Mouse (Mus musculus) myocyte (in vitro differentiated cells): Measurements from ENCODE around the gene Klf3. TPM values are rescaled to one million over a fixed set of nuclear protein-coding genes. Genes with fewer than 3 reads are reported as not detected.

Source experiments
- H3K27me3 ChIP-seq: one replicate; pipeline ENCODE4 v1.6.1; 2011; ENCODE audit not compliant: control insufficient read depth, insufficient read depth, insufficient read length
- H3K36me3 ChIP-seq: one replicate; pipeline ENCODE4 v1.6.1; 2011; ENCODE audit not compliant: control insufficient read depth, insufficient read depth
- H3K4me2 ChIP-seq: one replicate; pipeline ENCODE4 v1.6.1; 2011; ENCODE audit warnings: low read depth, control low read depth
- H3K4me3 ChIP-seq: one replicate; pipeline ENCODE4 v1.5.1; 2011; ENCODE audit warnings: mild to moderate bottlenecking, control low read depth, moderate library complexity
- H3K79me2 ChIP-seq: one replicate; pipeline ENCODE4 v1.6.1; 2011; ENCODE audit not compliant: control insufficient read depth, insufficient read depth
- H3ac ChIP-seq: one replicate; pipeline ENCODE4 v1.6.1; 2011; ENCODE audit not compliant: control insufficient read depth, insufficient read length
- CEBPB ChIP-seq: IDR thresholded peaks from 2 replicates; pipeline ENCODE4 v1.6.1; 2011; ENCODE audit warnings: mild to moderate bottlenecking, moderate library complexity; ENCODE audit not compliant: poor library complexity, insufficient read depth, severe bottlenecking
- E2F4 ChIP-seq: IDR thresholded peaks from one replicate; pipeline ENCODE4 v1.6.1; 2011; ENCODE audit warnings: mild to moderate bottlenecking, control low read depth, moderate library complexity; ENCODE audit not compliant: insufficient read depth
- MAX ChIP-seq: IDR thresholded peaks from one replicate; pipeline ENCODE4 v1.6.1; 2011; ENCODE audit warnings: low read depth, mild to moderate bottlenecking, control low read depth
- MYOD1 ChIP-seq, 3 experiments: IDR thresholded peaks; one replicate each; pipeline ENCODE4 v1.6.1; 2011; ENCODE audit warnings: control low read depth in 2 of 3, low read depth in 2 of 3, mild to moderate bottlenecking in 2 of 3, moderate library complexity in 1 of 3; ENCODE audit not compliant: insufficient read length in 2 of 3, control insufficient read depth in 1 of 3
- MYOG ChIP-seq, 3 experiments: IDR thresholded peaks; one replicate each; pipeline ENCODE4 v1.6.1; 2011; ENCODE audit warnings: control low read depth in 2 of 3, low read depth in 2 of 3, mild to moderate bottlenecking in 2 of 3; ENCODE audit not compliant: insufficient read length in 2 of 3, control insufficient read depth in 1 of 3, insufficient read depth in 1 of 3
- POLR2A ChIP-seq: IDR thresholded peaks from one replicate; pipeline ENCODE4 v1.6.1; 2011; ENCODE audit warnings: low read depth, mild to moderate bottlenecking, control low read depth, moderate library complexity; ENCODE audit not compliant: insufficient read length
- POLR2AphosphoS2 ChIP-seq: IDR thresholded peaks from one replicate; pipeline ENCODE4 v1.6.1; 2011; ENCODE audit warnings: low read depth, control low read depth; ENCODE audit not compliant: insufficient read length
- REST ChIP-seq: IDR thresholded peaks from one replicate; pipeline ENCODE4 v1.6.1; 2011; ENCODE audit warnings: mild to moderate bottlenecking, control low read depth, moderate library complexity; ENCODE audit not compliant: insufficient read depth, insufficient read length
- SRF ChIP-seq: IDR thresholded peaks from one replicate; pipeline ENCODE4 v1.6.1; 2011; ENCODE audit warnings: low read depth; ENCODE audit not compliant: control insufficient read depth, insufficient read length
- TCF12 ChIP-seq: IDR thresholded peaks from one replicate; pipeline ENCODE4 v1.6.1; 2011; ENCODE audit warnings: mild to moderate bottlenecking, control low read depth; ENCODE audit not compliant: poor library complexity, insufficient read depth, severe bottlenecking
- TCF3 ChIP-seq: IDR thresholded peaks from one replicate; pipeline ENCODE4 v1.6.1; 2011; ENCODE audit warnings: low read depth, control low read depth; ENCODE audit not compliant: insufficient read length
- USF1 ChIP-seq: IDR thresholded peaks from one replicate; pipeline ENCODE4 v1.6.1; 2011; ENCODE audit warnings: low read depth, mild to moderate bottlenecking, control low read depth, moderate library complexity
- polyA plus RNA-seq: library from polyadenylated mRNA; unstranded; fragments of >200 nt; fragmentation: generic; extraction: Trizol; gene quantifications from one replicate; pipeline ENCODE4 v1.2.1, GENCODE M21; 2012; ENCODE audit warnings: missing spikeins

Gene Klf3
- polyA plus RNA-seq = 27.4 TPM

GRCm38 (mm10) chr5:64802795-64803719 is at the start of gene Klf3:
Gene Klf3 (plus strand): TSS chr5:64803388.
- H3K79me2 ChIP-seq = peaks cover 45% of the 10 kb centered on the region
- TF ChIP-seq CEBPB (no peak), TCF3 (peak; percentile 3), MYOG (IDR thresholded peaks at IDR 0.05; ENCODE audit: control insufficient read depth in 1 of 3, insufficient read depth in 1 of 3, insufficient read length in 2 of 3, low read depth in 2 of 3) (peak in 1 of 3 experiments; percentile 39), MAX (no peak), POLR2AphosphoS2 (peak; percentile 96), E2F4 (no peak), MYOD1 (IDR thresholded peaks at IDR 0.05; ENCODE audit: control insufficient read depth in 1 of 3, insufficient read length in 2 of 3, low read depth in 2 of 3) (no peak), TCF12 (no peak), REST (peak; percentile 2), SRF (no peak), USF1 (peak; percentile 77), POLR2A (peak; percentile 94)

DNA sequence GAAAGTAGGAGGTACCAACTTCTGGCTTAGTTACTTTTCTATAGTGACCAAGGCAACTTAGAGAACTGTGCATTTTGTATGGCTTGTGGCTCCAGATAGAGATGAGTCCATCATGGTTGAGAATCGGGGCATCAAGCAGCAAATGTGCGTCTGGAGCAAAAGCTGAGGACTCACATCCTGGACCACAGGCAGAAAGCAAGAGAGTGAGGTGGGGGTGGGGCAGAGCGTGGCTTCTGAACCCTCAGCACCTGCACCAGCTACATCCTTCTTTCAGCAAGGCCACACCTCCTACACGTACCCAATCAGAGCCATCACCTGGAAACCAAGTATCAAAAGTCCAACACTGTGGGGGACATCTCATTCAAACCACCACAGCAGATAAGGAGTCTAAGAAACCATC is 40.9 kb upstream of the Klf3 start:
- no peak overlapping the region for H3K4me2 ChIP-seq
- H3K79me2 ChIP-seq = no peaks in the 10 kb centered on the region
- no peak overlapping the region for H3K4me3 ChIP-seq
- H3ac ChIP-seq = no peak overlapping the region
- TF ChIP-seq E2F4 = no peak
- TF ChIP-seq REST = no peak
- TF ChIP-seq SRF = no peak
- TF ChIP-seq MYOD1 (IDR thresholded peaks at IDR 0.05; ENCODE audit: control insufficient read depth in 1 of 3, insufficient read length in 2 of 3, low read depth in 2 of 3) = no peak
- no peak for TF ChIP-seq POLR2A
- no peak for TF ChIP-seq MYOG (IDR thresholded peaks at IDR 0.05; ENCODE audit: control insufficient read depth in 1 of 3, insufficient read depth in 1 of 3, insufficient read length in 2 of 3, low read depth in 2 of 3)
- TF ChIP-seq USF1 = no peak
- TF ChIP-seq POLR2AphosphoS2 = no peak
- no peak for TF ChIP-seq TCF12
- no peak for TF ChIP-seq TCF3
- TF ChIP-seq CEBPB = no peak
- TF ChIP-seq MAX = no peak
- H3K27me3 ChIP-seq = no peaks in the 10 kb centered on the region
- no peaks in the 10 kb centered on the region for H3K36me3 ChIP-seq

More at GRCm38 (mm10) chr5:64802795-64803719, at the start of gene Klf3:
- peak within 1 kb of the TSS; percentile 63 for H3K4me3 ChIP-seq
- peak within 1 kb of the TSS; percentile 91 for H3K4me2 ChIP-seq
- no peaks in the 10 kb centered on the region for H3K27me3 ChIP-seq
- no peaks in the 10 kb centered on the region for H3K36me3 ChIP-seq
- peak within 1 kb of the TSS; percentile 98 for H3ac ChIP-seq

DNA sequence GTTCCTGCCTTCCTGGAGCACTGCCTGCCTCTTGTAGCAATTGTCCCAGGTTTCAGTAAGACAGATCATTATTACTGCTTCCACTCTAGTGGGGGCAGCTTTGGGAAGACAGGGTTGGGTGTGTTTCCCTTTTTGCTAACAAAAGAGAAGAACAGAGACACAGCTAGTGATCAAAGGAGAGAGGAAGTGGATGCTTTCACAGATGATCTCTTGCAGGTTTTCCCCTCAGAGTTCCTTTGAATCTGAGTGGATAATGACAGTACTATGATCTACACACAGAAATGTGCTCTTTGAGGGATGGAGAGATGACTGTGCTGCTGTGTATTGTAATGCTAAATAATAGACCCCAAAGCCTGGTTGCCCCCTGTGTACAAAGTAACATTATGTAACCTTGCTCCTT is 38.7 kb upstream of the Klf3 start:
- no peaks in the 10 kb centered on the region for H3K27me3 ChIP-seq
- H3K36me3 ChIP-seq = no peaks in the 10 kb centered on the region
- H3K4me3 ChIP-seq = no peak overlapping the region
- H3K4me2 ChIP-seq = no peak overlapping the region
- H3ac ChIP-seq = no peak overlapping the region
- no peaks in the 10 kb centered on the region for H3K79me2 ChIP-seq
- TF ChIP-seq MYOG (IDR thresholded peaks at IDR 0.05; ENCODE audit: control insufficient read depth in 1 of 3, insufficient read depth in 1 of 3, insufficient read length in 2 of 3, low read depth in 2 of 3) (no peak), MYOD1 (IDR thresholded peaks at IDR 0.05; ENCODE audit: control insufficient read depth in 1 of 3, insufficient read length in 2 of 3, low read depth in 2 of 3) (no peak), CEBPB (no peak), TCF3 (no peak), MAX (no peak), TCF12 (no peak), SRF (no peak), USF1 (no peak), POLR2A (no peak), POLR2AphosphoS2 (no peak)

GRCm38 (mm10) chr5:64765765-64766164 is 37.4 kb upstream of the Klf3 start:
- no peaks in the 10 kb centered on the region for H3K79me2 ChIP-seq
- no peak overlapping the region for H3K4me3 ChIP-seq
- no peak for TF ChIP-seq REST
- no peak for TF ChIP-seq MYOD1 (IDR thresholded peaks at IDR 0.05; ENCODE audit: control insufficient read depth in 1 of 3, insufficient read length in 2 of 3, low read depth in 2 of 3)
- no peak for TF ChIP-seq MYOG (IDR thresholded peaks at IDR 0.05; ENCODE audit: control insufficient read depth in 1 of 3, insufficient read depth in 1 of 3, insufficient read length in 2 of 3, low read depth in 2 of 3)
- TF ChIP-seq TCF12 = no peak
- no peak for TF ChIP-seq POLR2AphosphoS2
- no peak for TF ChIP-seq TCF3
- TF ChIP-seq USF1 = no peak
- TF ChIP-seq E2F4 = no peak
- no peak for TF ChIP-seq MAX
- TF ChIP-seq CEBPB = no peak
- TF ChIP-seq POLR2A = no peak
- TF ChIP-seq SRF = no peak
- H3K27me3 ChIP-seq = no peaks in the 10 kb centered on the region
- H3K36me3 ChIP-seq = no peaks in the 10 kb centered on the region
- no peak overlapping the region for H3K4me2 ChIP-seq
- H3ac ChIP-seq = no peak overlapping the region
